8 mouse cellular contexts compared by ENCODE assay signal in the genomic region with DNA sequence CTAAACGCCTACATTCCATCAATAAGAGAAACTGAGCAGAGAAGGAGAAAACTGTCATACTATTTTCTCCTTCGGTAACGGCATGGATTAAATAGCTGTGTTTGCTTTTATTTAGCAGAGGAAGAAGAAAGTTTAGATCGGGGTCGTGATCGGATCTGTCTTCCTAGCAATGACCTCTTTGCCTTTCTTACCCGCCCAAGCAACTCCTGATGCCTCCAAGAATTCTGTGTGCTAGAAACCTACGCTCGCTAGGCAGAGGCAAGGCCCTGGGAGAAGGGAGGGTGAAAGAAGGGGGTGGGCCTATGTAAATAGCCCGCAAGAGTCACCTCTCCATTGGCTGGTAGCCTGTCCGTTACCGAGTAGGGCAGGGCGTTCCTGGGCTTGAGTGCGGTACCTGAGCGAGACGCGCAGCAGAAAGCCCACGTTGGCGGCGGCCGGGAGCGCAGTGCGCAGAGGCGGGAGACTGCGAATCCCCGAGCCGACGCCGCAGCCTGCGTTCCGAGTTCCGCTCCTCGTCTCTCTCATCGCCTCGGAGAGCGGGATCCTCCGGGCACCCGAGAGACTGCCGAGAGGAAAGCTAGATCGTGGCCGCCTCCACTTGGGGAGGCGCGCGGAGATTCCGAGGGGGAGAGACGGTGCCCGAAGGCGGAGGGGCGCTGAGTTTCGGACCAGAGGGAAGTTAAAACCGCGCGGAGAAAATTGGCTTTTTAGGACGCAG. TPM values are rescaled to one million over a fixed set of nuclear protein-coding genes. Genes with fewer than 3 reads are reported as not detected.
DNase-seq lines count a peak whose midpoint lies in the region; ATAC-seq lines count a peak whose summit lies in the region.

TSS of gene Bmp6 (plus strand) at position 395 of the 718 bp plus-strand sequence.

- peaks cover 10% of the 10 kb centered on the region for H3K4me1 ChIP-seq in forebrain, embryonic 14.5 days (ENCODE audit: control insufficient read depth, insufficient read depth, low read length)
- H3K4me1 ChIP-seq in heart, embryonic 16.5 days (ENCODE audit: control insufficient read depth, insufficient read depth, low read length): peaks cover 24% of the 10 kb centered on the region
- H3K4me1 ChIP-seq in liver, embryonic 11.5 days (replicated peaks; ENCODE audit: control insufficient read depth, insufficient read depth, low read length): 0 out of 2 replicates have a peak, but pooled peaks cover 4% of the 10 kb centered on the region
- peaks cover 9% of the 10 kb centered on the region; the same call in 1 of the 2 replicates for H3K4me1 ChIP-seq in neural tube, embryonic 11.5 days (ENCODE audit: control insufficient read depth, insufficient read depth, low read length)

- ATAC-seq in forebrain, embryonic 14.5 days: peak; percentile 94
- peak; percentile 94 for ATAC-seq in heart, embryonic 16.5 days (replicated peaks; ENCODE audit: extremely low read depth, insufficient read depth, low FRiP score)
- ATAC-seq in liver, embryonic 11.5 days (replicated peaks; ENCODE audit: low FRiP score): peak; percentile 76
- peak; percentile 81 for ATAC-seq in neural tube, embryonic 11.5 days (ENCODE audit: insufficient read depth, low FRiP score, low TSS enrichment)

- peak within 1 kb of the TSS; percentile 41 for H3K4me3 ChIP-seq in forebrain, embryonic 14.5 days (ENCODE audit: low read depth, low read length)
- H3K4me3 ChIP-seq in heart, embryonic 16.5 days (ENCODE audit: low read length): peak within 1 kb of the TSS; percentile 57
- peak within 1 kb of the TSS; percentile 47 for H3K4me3 ChIP-seq in liver, embryonic 11.5 days (ENCODE audit: low read depth, low read length)
- peak within 1 kb of the TSS; percentile 42 for H3K4me3 ChIP-seq in neural tube, embryonic 11.5 days (ENCODE audit: low read depth, low read length)

- DNase-seq in thymus, postnatal 14 days: peak; percentile 5
- no peak for DNase-seq in thymus, postnatal 10 days (ENCODE audit: low spot score in 2 of 2)
- peak; percentile 88 for DNase-seq in forebrain, embryonic 14.5 days (ENCODE audit: low spot score)
- DNase-seq in kidney, postnatal 14 days: peak; percentile 91
- DNase-seq in liver, embryonic 11.5 days (ENCODE audit: low spot score): peak; percentile 69
- DNase-seq in neural tube, embryonic 11.5 days (ENCODE audit: low spot score): peak; percentile 81
- peak; percentile 76 for DNase-seq in testis, postnatal 10 days (ENCODE audit: low spot score)

- H3K27me3 ChIP-seq in forebrain, embryonic 14.5 days (replicated peaks; ENCODE audit: control insufficient read depth, insufficient read depth, low read length): peaks cover 46% of the 10 kb centered on the region
- H3K27me3 ChIP-seq in heart, embryonic 16.5 days (ENCODE audit: control insufficient read depth, insufficient read depth, low read length): peaks cover 36% of the 10 kb centered on the region
- H3K27me3 ChIP-seq in liver, embryonic 11.5 days (replicated peaks; ENCODE audit: control insufficient read depth, insufficient read depth, low read length): peaks cover 53% of the 10 kb centered on the region
- peaks cover 45% of the 10 kb centered on the region for H3K27me3 ChIP-seq in neural tube, embryonic 11.5 days (ENCODE audit: control insufficient read depth, insufficient read depth, low read length)

- no peak within 1 kb of the TSS for H3K27ac ChIP-seq in forebrain, embryonic 14.5 days (ENCODE audit: low read depth, low read length)
- no peak within 1 kb of the TSS for H3K27ac ChIP-seq in heart, embryonic 16.5 days (ENCODE audit: low read length)
- no peak within 1 kb of the TSS for H3K27ac ChIP-seq in liver, embryonic 11.5 days (ENCODE audit: low read depth, low read length)
- H3K27ac ChIP-seq in neural tube, embryonic 11.5 days (ENCODE audit: low read depth, low read length): no peak within 1 kb of the TSS

- H3K4me2 ChIP-seq in forebrain, embryonic 14.5 days (ENCODE audit: low read length): peak within 1 kb of the TSS; percentile 80
- H3K4me2 ChIP-seq in heart, embryonic 16.5 days (ENCODE audit: low read depth, low read length): peak within 1 kb of the TSS; percentile 77
- peak within 1 kb of the TSS; percentile 75 for H3K4me2 ChIP-seq in liver, embryonic 11.5 days
- H3K4me2 ChIP-seq in neural tube, embryonic 11.5 days (ENCODE audit: low read depth): peak within 1 kb of the TSS; percentile 78

- H3K9ac ChIP-seq in forebrain, embryonic 14.5 days (ENCODE audit: low read length): peak within 1 kb of the TSS; percentile 21; the same call in 1 of the 2 replicates
- H3K9ac ChIP-seq in heart, embryonic 16.5 days (ENCODE audit: low read length): peak within 1 kb of the TSS; percentile 46
- no peak within 1 kb of the TSS for H3K9ac ChIP-seq in liver, embryonic 11.5 days (ENCODE audit: low read depth, low read length)
- peak within 1 kb of the TSS; percentile 10; the same call in 1 of the 2 replicates for H3K9ac ChIP-seq in neural tube, embryonic 11.5 days (ENCODE audit: low read length)

- 3% methylated on average over 54 of the region's 54 CpGs for WGBS in forebrain, embryonic 14.5 days
- 3% methylated on average over 54 of the region's 54 CpGs for whole genome bisulfite sequencing in heart, embryonic 16.5 days
- 3% methylated on average over 54 of the region's 54 CpGs for WGBS in liver, embryonic 11.5 days
- 2% methylated on average over 53 of the region's 54 CpGs for WGBS in neural tube, embryonic 11.5 days

- H3K36me3 ChIP-seq in forebrain, embryonic 14.5 days (ENCODE audit: control insufficient read depth, insufficient read depth, low read length): no peaks in the 10 kb centered on the region
- H3K36me3 ChIP-seq in heart, embryonic 16.5 days (ENCODE audit: control insufficient read depth, insufficient read depth): no peaks in the 10 kb centered on the region
- H3K36me3 ChIP-seq in liver, embryonic 11.5 days (ENCODE audit: control insufficient read depth, insufficient read depth, low read length): no peaks in the 10 kb centered on the region
- no peaks in the 10 kb centered on the region for H3K36me3 ChIP-seq in neural tube, embryonic 11.5 days (ENCODE audit: control insufficient read depth, insufficient read depth, low read length)

- no peaks in the 10 kb centered on the region for H3K9me3 ChIP-seq in forebrain, embryonic 14.5 days (replicated peaks; ENCODE audit: control insufficient read depth, low read length)
- no peaks in the 10 kb centered on the region for H3K9me3 ChIP-seq in heart, embryonic 16.5 days (replicated peaks; ENCODE audit: control insufficient read depth, low read length)
- no peaks in the 10 kb centered on the region for H3K9me3 ChIP-seq in liver, embryonic 11.5 days (ENCODE audit: control insufficient read depth, low read length)
- no peaks in the 10 kb centered on the region for H3K9me3 ChIP-seq in neural tube, embryonic 11.5 days (ENCODE audit: control insufficient read depth, low read length)

RNA-seq across cellular contexts. Expression of gene Bmp6, which starts in this region (rescaled TPM):
- 2.6 and 3.7 TPM in 2 replicates for polyA plus RNA-seq in forebrain, embryonic 14.5 days (2014; fragmentation: Nextera tagmentation; extraction: Ambion mirVana)
- 2.5 TPM in 2 replicates for polyA plus RNA-seq in heart, embryonic 16.5 days (2015; fragmentation: Nextera tagmentation; extraction: Ambion mirVana)
- polyA plus RNA-seq in liver, embryonic 11.5 days (2014; fragmentation: Nextera tagmentation; extraction: Ambion mirVana): 0.27 and 0.57 TPM in 2 replicates
- polyA plus RNA-seq in neural tube, embryonic 11.5 days (2014; fragmentation: Nextera tagmentation; extraction: Ambion mirVana): 2.2 and 3.2 TPM in 2 replicates

Comparison
In these comparisons a context has a peak if more than half of its experiments do, and no peak if none do; other contexts are left out.
1. DNase-seq: peak in thymus, postnatal 14 days (single experiment), forebrain, embryonic 14.5 days (single experiment), kidney, postnatal 14 days (single experiment), neural tube, embryonic 11.5 days (single experiment) and testis, postnatal 10 days (single experiment); none in thymus, postnatal 10 days (0 of 2).
2. Peak in DNase-seq, ATAC-seq, H3K4me3 ChIP-seq and H3K4me2 ChIP-seq in liver, embryonic 11.5 days; RNA of the gene not detected or under 1 TPM.
3. Peak in every context shown above with its lines, with median percentiles within 50 percentile points of each other: ATAC-seq, H3K4me2 ChIP-seq and H3K4me3 ChIP-seq.